Mouse (Mus musculus) brain, embryonic 18.5 days (tissue): Measurements from ENCODE around the gene Slc26a3.
A peak's percentile ranks its signal among the peaks of the same experiment; 100 is the strongest.

Experiments used
- DNase-seq: peaks from one replicate; pipeline ENCODE4 v3.0.0-alpha.2; 2012; ENCODE audit warnings: low read depth, low spot score

The Slc26a3 gene

GRCm38 (mm10) chr12:31390571-31390970, at the start of gene Slc26a3:
TSS of gene Slc26a3 (plus strand) at chr12:31390871.
- no peak for DNase-seq

GRCm38 (mm10) chr12:31350191-31350943, 40.3 kb upstream of the Slc26a3 start:
- DNase-seq, result no peak

- peak; percentile 91 for DNase-seq
These were observed 39.4 kb upstream of the Slc26a3 start, which contains the start of gene Dld for GRCm38 (mm10) chr12:31350944-31351928. TSS of gene Dld (minus strand) at chr12:31351453.

DNA sequence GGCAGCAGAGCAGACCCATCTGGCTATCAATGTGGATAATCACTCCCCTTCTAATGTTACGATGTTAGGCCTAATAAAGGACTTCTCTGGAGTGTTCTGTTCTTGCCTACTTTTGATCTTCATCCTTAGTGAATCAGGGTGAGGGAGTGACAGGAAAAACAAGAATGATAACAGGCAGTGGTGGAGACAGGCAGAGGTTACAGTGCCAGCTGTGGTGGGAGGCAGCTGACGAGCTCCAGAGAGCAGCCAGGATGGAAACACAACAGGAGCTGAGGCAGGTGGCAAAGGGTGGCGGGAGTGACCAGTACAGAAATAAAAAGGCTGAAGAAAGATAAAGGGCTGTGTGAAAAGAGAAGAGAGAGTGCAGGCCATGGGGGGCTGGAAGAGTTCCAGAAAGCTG, 24.2 kb upstream of the Slc26a3 start:
- DNase-seq, result no peak

- DNase-seq, result no peak
These were observed 22.9 kb upstream of the Slc26a3 start for GRCm38 (mm10) chr12:31367721-31368120.

GRCm38 (mm10) chr12:31369118-31369517, 21.6 kb upstream of the Slc26a3 start:
- no peak for DNase-seq

GRCm38 (mm10) chr12:31369656-31370055, 21.0 kb upstream of the Slc26a3 start:
- no peak for DNase-seq

- no peak for DNase-seq
These were observed 15.9 kb upstream of the Slc26a3 start for GRCm38 (mm10) chr12:31374603-31375282.

GRCm38 (mm10) chr12:31375283-31375615, 15.4 kb upstream of the Slc26a3 start:
- DNase-seq, result no peak

DNA sequence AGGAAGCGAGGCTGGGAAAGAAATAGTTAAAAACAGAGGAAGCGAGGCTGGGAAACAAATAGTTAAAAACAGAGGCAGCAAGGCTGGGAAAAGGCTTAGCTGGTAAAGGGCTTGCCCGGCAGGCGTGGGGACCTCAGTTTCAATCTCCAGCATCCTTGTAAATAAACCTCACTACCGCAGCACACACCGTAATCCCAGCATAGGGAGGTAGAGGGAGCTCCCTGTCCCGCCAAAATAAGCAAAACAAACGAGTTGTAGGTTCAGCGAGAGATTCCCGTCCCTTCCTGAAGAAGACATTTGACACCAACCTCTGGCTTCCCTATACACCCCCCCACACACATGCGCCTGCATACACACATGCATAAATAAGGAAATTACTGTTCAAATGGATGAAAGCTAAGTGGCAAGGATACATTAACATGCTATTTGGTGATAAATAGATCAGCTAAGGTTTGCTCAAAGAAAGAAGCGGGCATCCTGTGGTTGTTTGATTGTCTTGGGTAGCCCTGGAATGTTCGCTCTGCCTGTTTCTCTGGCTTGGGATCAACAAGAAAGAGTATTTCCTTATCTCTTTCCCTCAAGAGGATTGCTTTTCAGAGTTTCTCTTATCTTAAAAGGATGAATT, 14.2 kb upstream of the Slc26a3 start:
- DNase-seq, result no peak

GRCm38 (mm10) chr12:31377241-31377640, 13.4 kb upstream of the Slc26a3 start:
- DNase-seq, result no peak

GRCm38 (mm10) chr12:31380878-31381277, 9.8 kb upstream of the Slc26a3 start:
- DNase-seq, result no peak

- no peak for DNase-seq
These were observed 8.2 kb upstream of the Slc26a3 start for GRCm38 (mm10) chr12:31382451-31382850.

GRCm38 (mm10) chr12:31387303-31387702, 3.4 kb upstream of the Slc26a3 start:
- DNase-seq, result no peak

DNA sequence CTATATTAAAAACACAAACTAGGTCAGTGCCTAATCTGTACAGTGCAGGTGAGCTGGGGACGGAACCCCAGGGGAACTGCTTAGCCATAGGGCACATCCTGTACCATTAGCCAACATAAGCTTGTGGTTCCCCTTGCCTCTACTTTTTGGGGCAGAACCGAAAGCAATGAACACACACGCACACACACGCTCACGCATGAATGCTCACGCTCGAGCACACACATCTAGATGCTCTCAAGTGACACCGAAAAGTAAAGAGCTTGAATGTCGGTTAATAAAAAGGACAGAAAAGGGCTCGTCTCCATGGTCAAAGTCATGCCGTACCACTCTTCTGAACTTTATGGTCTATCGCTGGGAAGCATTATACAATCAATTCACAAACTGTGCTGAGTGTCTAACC, 1.0 kb downstream of the Slc26a3 start:
- no peak for DNase-seq

GRCm38 (mm10) chr12:31395895-31396294, 5.2 kb downstream of the Slc26a3 start:
- no peak for DNase-seq

- DNase-seq, result no peak
These were observed 7.0 kb downstream of the Slc26a3 start for GRCm38 (mm10) chr12:31397709-31398108.

GRCm38 (mm10) chr12:31400821-31401220, 10.2 kb downstream of the Slc26a3 start:
- DNase-seq, result no peak

DNA sequence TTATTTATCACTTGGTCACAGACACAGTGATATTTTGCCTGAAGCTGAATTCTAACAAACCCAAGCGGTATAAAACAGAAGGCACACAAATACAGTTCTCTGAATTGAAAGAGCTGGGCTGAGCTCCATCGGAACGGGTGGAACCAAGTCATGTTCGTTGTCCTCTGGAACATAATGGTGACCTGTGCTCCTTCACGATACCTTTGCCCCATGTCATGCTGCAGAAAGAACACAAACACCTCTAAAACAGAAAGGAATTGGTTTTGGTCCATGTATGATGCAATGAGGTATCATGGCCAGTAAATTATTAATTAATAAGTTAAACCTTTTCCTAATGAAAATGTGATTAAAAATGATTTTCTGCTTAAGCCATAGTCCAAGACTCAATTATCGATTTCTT, 11.3 kb downstream of the Slc26a3 start:
- DNase-seq, result no peak

DNA sequence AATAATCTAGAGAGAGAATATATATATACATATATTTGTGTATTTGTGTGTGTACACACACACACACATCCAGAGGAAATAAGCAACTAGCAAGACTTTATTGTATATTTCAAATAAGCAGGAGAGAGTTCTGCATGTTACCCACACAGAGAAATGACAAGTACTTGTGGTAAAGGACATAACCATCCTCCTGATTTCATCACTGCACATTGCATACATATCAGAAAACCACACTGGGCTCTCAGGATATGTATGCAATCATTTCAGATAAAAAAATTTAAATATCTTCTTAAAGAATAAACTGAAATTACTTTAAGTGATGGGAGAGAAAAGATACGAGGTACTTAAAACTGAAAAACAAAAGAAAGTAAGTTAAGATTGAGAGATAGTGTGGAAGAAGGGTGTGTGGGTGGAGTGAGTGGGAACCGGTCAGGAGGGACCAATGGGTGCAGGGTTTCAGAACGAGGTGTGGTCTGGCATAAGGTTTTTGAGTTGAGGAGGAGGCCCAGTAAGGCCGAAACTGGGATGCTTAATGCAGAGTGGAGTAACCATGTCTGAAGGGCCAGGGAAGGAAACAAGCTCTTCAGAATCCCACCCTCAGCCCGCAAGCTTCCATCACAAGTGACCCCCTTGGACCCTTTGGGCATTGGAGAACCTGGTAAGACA, 14.0 kb downstream of the Slc26a3 start:
- DNase-seq, result no peak

- DNase-seq, result no peak
These were observed 25.3 kb downstream of the Slc26a3 start for GRCm38 (mm10) chr12:31415971-31416370.
